Mouse (Mus musculus): Measurements from ENCODE around the gene Krt25.

Krt25 gene

GRCm38 (mm10) chr11:99275624-99276023 is 47.1 kb downstream of the Krt25 start:
- no peak for DNase-seq

DNA sequence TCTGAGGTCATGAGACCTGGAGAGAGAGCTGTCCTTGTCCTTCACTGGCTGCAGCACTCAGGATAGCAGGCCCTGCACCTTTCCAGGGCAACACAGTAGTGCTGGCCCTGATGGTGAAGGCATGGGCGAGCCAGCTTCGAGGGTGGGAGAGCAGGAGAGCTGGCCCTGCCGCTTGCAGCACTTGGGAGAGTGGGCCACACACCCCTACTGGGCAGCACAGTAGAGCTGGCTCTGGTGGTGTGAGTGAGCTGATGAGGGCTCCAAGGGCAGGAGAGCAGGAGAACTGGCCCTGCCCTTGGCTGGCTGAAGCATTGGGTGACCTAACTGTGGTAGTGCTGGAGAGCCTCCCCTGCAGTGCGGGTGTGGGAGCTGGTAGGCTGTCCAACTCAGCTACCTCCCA is 50.0 kb downstream of the Krt25 start:
- no peak for DNase-seq

DNA sequence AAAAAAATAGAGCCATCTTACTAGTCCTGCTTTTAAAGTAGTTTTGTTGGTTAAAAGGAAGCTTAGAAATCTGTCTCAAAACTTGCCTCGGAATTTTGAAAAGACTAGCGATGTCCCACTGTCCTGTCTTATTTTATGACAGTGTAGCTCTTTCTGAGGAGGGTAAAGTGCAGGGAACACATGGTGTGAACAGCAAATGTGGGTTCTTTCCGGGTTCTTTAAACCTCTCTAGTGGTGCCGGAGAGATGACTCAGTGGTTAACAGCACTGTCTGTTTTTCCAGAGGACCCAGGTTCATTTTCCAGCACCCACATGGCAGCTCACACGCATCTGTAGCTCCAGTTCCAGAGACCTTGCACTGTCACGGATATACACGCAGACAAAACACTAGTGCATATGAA is 53.6 kb downstream of the Krt25 start:
- DNase-seq: no peak

DNA sequence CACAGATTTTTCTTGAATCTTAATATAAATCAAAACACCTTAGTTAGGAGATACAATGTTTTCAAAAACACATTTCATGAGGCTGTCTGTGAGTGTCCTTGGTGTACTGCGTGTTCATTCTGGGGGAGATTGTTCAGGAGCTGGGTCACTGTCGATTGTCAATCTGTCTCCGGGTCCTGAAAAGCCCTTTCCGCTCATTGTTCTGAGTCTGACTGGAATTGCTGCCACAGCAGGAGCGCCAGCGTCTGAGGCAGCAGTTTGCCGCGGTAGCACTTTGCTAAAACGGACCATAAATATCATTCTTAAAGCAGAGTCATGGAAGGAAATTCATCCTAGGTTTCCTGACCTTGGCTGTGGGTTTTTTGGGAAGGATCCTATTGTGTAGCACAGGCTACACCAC is 57.0 kb downstream of the Krt25 start:
- DNase-seq: no peak
